Mouse (Mus musculus) hindbrain, embryonic 10.5 days (tissue): ENCODE measurements around the gene Gmeb1. TPM values are rescaled to one million over a fixed set of nuclear protein-coding genes. Genes with fewer than 3 reads are reported as not detected.
"Not testable (repeated sequence)": the region's sequence is repeated elsewhere in the genome, so short reads cannot be mapped to it uniquely, and the experiment has no call there.

Source experiments
- DNase-seq: peaks from one replicate; pipeline ENCODE4 v3.0.0-alpha.2; 2017; ENCODE audit warnings: low spot score
- H3K27ac ChIP-seq: fragments of 300-500 bp; sonication (generic); 2 replicates; pipeline ENCODE4 v1.5.1; 2016; ENCODE audit warnings: mild to moderate bottlenecking, moderate library complexity
- H3K27me3 ChIP-seq: fragments of 300-500 bp; sonication (generic); 2 replicates; pipeline ENCODE4 v1.6.1; 2016; ENCODE audit warnings: mild to moderate bottlenecking; ENCODE audit not compliant: poor library complexity, insufficient read depth, severe bottlenecking
- H3K36me3 ChIP-seq: fragments of 300-500 bp; sonication (generic); 2 replicates; pipeline ENCODE4 v1.6.1; 2016; ENCODE audit warnings: mild to moderate bottlenecking, moderate library complexity
- H3K4me1 ChIP-seq: fragments of 300-500 bp; sonication (generic); replicated peaks from 2 replicates; pipeline ENCODE4 v1.6.1; 2016; ENCODE audit warnings: mild to moderate bottlenecking
- H3K4me3 ChIP-seq: fragments of 300-500 bp; sonication (generic); 2 replicates; pipeline ENCODE4 v1.5.1; 2016; ENCODE audit warnings: mild to moderate bottlenecking, moderate library complexity
- H3K9me3 ChIP-seq: fragments of 300-500 bp; sonication (generic); 2 replicates; pipeline ENCODE4 v1.6.1; 2016; ENCODE audit warnings: mild to moderate bottlenecking, moderate library complexity
- WGBS: fragments of 180-500 bp; shearing (Covaris S2); methylation state at CpG from one replicate; pipeline ENCODE4 v1.1.7; 2016; 5-methylcytosine and 5-hydroxymethylcytosine counted together
- polyA plus RNA-seq: library from polyadenylated mRNA; unstranded; fragments of >200 nt; fragmentation: Nextera tagmentation; extraction: Ambion mirVana; gene quantifications from 2 replicates; pipeline ENCODE4 v1.2.1, GENCODE M21; 2016

Gene Gmeb1
- polyA plus RNA-seq, 1 experiment from 2014 or later: 45.3 TPM

DNA sequence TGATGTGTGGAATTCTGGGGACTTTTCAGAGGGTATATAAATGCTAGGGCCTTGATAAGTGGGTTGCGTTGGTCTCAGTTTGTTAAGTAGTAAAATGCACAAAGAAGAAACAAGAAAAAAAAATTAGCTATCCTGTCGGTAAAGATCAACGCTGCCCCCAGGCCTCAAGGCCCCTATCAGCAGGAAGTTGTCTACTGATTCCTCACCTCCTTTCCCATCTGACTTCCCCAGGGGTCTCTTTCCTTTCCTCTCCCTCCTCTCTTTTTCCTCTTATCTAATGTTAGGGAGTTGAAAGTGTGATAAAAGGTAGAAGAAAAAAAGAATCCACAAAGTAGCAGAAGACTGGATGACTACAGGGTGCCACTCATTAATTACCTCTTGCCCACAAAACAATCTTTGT is 21.0 kb downstream of the Gmeb1 start:
- Histone ChIP-seq H3K9me3 (no peaks in the 10 kb centered on the region), H3K27me3 (no peaks in the 10 kb centered on the region), H3K27ac (no peak overlapping the region), H3K4me1 (no peaks in the 10 kb centered on the region), H3K4me3 (no peak overlapping the region), H3K36me3 (peaks cover 97% of the 10 kb centered on the region)
- DNase-seq: no peak
- WGBS: 92% methylated on average over 3 of the region's 3 CpGs

DNA sequence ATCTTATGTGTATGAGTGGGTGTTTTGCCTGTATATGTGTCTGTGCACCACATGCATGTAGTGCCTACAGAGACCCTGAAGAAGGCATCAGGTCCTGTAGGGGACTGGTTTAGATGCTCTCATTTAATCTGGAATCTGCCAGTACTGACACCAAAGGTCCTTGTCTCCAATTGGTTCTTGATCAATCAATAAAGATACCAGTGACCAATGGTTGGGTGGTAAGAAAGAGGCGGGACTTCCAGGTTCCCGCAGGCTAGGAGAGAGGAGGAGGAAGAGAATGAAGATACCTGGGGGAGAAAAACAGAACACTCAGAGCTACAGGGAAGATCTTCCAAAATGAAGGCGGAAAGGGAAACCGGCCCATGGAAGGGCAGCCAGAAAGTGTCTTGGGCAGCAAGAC is 23.0 kb downstream of the Gmeb1 start:
- Histone ChIP-seq H3K9me3 (no peaks in the 10 kb centered on the region), H3K4me1 (no peaks in the 10 kb centered on the region), H3K27me3 (no peaks in the 10 kb centered on the region), H3K27ac (no peak overlapping the region), H3K36me3 (peaks cover 98% of the 10 kb centered on the region), H3K4me3 (no peak overlapping the region)
- WGBS: 92% methylated on average over 4 of the region's 4 CpGs
- DNase-seq: no peak

DNA sequence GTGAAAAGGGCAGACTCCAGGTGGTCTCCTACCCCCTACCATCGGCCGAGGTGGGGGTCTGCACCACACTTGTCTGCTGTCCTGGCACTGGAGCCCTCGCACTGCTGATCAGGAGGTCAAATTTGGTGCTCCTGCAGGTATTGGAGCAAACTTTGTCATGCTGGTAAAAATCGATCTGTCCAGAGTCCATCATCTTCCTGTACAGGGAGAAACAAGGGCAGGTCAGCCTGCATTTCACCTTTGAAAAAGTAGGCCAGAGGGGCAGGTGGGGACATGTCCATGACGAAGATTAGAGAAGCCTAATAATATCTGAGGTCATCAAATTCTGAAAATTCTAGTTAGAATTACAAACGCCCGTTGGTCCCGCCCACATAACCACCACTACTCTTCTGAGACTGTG is 26.7 kb downstream of the Gmeb1 start:
- no peak overlapping the region for H3K4me3 ChIP-seq
- H3K27me3 ChIP-seq: no peaks in the 10 kb centered on the region
- H3K9me3 ChIP-seq: no peaks in the 10 kb centered on the region
- no peaks in the 10 kb centered on the region for H3K4me1 ChIP-seq
- no peak for DNase-seq
- 95% methylated on average over 8 of the region's 8 CpGs for WGBS
- H3K27ac ChIP-seq: no peak overlapping the region
- H3K36me3 ChIP-seq: peaks cover 100% of the 10 kb centered on the region

DNA sequence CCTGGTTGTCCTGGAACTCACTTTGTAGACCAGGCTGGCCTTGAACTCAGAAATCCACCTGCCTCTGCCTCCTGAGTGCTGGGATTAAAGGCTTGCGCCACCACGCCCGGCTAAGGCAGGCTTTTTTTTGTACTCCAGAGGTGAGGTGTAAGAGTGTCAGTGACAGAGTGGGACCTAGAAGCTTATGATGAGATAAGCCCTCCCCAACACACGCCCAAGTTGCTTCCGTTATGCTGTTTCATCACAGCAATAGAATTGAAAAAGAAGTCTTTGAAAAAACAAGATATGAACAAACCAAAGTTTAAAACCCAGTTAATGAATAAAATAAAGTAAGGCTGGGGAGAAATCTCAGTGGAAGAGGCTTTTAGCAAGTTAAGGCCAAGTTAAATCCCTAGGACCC is 31.0 kb downstream of the Gmeb1 start:
- DNase-seq: no peak
- Histone ChIP-seq H3K4me1 (no peaks in the 10 kb centered on the region), H3K36me3 (peaks cover 98% of the 10 kb centered on the region), H3K27ac (no peak overlapping the region), H3K4me3 (no peak overlapping the region), H3K27me3 (no peaks in the 10 kb centered on the region), H3K9me3 (no peaks in the 10 kb centered on the region)
- 95% methylated on average over 5 of the region's 5 CpGs for WGBS

DNA sequence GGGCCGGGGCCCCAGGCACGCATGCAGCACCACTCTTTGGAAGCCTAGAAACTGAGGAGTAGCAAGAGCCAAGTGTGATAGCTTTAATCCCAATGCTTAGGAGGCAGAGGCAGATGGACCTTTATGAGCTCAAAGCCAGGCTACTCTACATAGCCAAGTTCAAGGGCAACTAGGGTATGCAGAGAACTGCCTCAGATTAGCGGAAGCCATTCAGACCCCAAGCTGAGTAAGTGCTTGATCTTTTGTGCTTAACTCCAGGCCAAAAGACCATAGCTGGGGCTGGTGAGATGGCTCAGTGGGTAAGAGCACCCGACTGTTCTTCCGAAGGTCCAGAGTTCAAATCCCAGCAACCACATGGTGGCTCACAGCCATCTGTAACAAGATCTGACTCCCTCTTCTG is 39.4 kb downstream of the Gmeb1 start:
- H3K27ac ChIP-seq, H3K4me3 ChIP-seq, DNase-seq, H3K9me3 ChIP-seq, H3K27me3 ChIP-seq, H3K4me1 ChIP-seq: not testable (repeated sequence)
- H3K36me3 ChIP-seq: peaks cover 50% of the 10 kb centered on the region
- 92% methylated on average over 5 of the region's 5 CpGs for WGBS

DNA sequence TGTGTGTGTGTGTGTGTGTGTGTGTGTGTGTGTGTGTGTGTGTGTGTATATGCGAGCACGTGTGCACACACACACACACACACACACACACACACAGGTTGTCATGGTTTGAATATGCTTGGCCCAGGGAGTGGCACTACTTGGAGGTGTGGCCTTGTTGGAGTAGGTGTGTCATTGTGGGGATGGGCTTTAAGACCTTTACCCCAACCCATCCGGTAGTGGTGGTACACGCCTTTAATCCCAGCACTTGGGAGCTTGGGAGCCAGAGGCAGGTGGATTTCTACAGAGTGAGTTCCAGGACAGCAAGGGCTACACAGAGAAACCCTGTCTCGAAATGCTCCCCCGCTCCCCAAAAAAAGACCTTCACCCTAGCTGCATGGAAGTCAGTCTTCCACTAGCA is 43.0 kb downstream of the Gmeb1 start:
- WGBS: 77% methylated on average over 6 of the region's 6 CpGs
- H3K4me3 ChIP-seq, H3K9me3 ChIP-seq, H3K4me1 ChIP-seq, H3K27ac ChIP-seq, DNase-seq, H3K27me3 ChIP-seq: not testable (repeated sequence)
- H3K36me3 ChIP-seq: peaks cover 15% of the 10 kb centered on the region

DNA sequence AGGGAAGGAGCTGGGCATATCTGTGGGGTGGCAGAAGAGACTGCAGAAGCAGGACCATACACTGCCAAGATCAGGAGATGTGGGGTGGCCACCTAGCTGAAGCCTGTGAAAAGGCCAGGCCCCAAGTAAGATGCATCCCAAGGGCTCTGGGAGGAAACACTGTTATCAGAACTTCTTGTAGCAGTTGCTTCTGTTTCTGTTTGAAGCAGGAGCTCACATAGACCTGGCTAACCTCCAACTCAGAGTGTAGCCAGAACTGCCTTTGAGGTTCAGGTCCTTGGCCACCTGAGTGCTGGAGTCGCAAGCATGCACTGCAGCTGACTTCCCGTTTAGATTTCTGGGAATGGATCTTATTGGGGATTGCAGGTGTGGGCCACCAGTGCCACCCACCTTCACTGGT is 43.6 kb downstream of the Gmeb1 start:
- WGBS: 87% methylated on average over 2 of the region's 2 CpGs
- no peaks in the 10 kb centered on the region for H3K9me3 ChIP-seq
- no peak for DNase-seq
- H3K27ac ChIP-seq: no peak overlapping the region
- H3K4me1 ChIP-seq: peaks cover under 1% of the 10 kb centered on the region; the same call in 1 of the 2 replicates
- H3K4me3 ChIP-seq: no peak overlapping the region
- peaks cover 8% of the 10 kb centered on the region for H3K36me3 ChIP-seq
- H3K27me3 ChIP-seq: no peaks in the 10 kb centered on the region

DNA sequence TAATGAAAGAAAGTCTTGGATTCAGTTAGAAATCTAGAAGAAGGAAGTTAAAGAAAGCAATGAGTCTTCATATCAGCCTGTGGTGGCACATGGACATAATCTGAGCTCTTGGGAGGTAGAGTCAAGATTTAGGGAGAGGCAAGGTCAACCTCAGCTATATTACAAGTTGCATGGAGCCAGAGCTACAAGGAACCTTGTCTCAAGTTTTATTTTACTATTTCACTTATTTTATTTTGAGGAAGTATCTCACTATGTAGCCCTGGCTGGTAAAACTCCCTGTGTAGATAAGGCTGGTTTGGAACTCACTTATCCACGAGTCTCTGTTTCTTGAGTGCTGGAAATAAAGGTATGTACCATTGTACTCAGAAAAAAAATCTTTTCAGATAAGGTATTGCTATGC is 44.8 kb downstream of the Gmeb1 start:
- H3K27me3 ChIP-seq: no peaks in the 10 kb centered on the region
- no peak overlapping the region for H3K27ac ChIP-seq
- H3K4me1 ChIP-seq: peaks cover 9% of the 10 kb centered on the region
- 67% methylated on average over 1 of the region's 1 CpGs for WGBS
- H3K9me3 ChIP-seq: no peaks in the 10 kb centered on the region
- H3K36me3 ChIP-seq: no peaks in the 10 kb centered on the region
- no peak overlapping the region for H3K4me3 ChIP-seq
- no peak for DNase-seq

DNA sequence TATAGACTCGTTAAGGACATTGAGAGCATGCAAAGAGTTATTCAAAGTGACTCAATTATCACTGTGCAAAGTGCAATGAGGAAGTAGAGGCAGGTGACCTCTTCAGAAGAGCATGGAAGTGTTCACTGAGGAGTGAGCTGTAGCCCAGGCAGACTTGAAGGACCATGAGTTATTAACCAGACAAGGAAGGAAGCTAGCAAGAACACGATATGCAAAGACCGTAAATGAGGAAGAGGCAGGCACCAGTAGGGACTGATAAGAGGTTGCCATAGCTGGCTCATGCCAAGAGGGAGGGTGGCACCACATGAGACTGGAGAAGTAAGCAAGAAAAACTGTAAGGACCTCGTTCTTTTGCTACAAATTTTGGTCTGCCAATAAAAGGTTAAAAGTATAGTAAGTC is 46.6 kb downstream of the Gmeb1 start:
- WGBS: 84% methylated on average over 4 of the region's 4 CpGs
- Histone ChIP-seq H3K4me1 (peaks cover 18% of the 10 kb centered on the region), H3K27ac (no peak overlapping the region), H3K27me3 (no peaks in the 10 kb centered on the region), H3K9me3 (no peaks in the 10 kb centered on the region), H3K36me3 (peaks cover 9% of the 10 kb centered on the region), H3K4me3 (no peak overlapping the region)
- no peak for DNase-seq

DNA sequence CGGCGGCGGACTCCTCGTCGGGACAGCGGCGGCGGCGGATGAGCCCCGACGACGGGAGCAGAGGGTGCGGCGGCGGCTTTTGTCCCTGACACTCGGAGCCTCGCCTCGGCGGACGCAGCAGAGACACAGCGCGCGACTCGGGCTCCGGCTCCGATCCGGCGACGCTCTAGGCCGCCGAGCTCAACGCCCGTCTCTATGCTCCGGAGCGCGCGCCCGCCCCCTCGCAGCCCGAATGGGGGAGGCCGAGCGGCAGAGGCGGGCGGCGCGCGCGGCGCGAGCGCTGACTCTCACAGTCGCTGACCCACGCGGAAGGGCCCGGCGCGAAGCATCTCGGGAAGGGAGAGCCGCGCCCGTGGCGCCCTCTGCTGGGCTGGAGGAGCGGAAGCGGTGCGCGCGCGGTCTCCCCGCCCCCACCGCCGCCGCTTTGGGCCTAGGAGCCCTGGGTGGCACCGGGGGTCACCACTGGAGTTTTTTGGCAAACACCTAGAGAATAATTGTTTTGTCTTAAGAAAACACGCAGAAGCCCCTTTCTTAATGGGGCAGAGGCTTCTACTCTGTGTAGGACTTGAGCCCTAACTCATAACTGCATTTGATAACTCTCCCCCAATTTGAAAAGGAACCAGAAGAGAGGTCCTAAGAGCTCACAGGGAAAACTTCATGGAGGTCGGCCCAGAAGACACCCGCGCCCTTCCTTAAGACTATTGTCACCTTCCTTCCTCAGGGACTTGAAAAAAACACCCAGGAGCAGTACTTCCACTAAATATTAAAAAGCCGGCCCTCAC is 49.3 kb downstream of the Gmeb1 start, which contains the start of gene Ythdf2:
Gene Ythdf2 (minus strand): TSS at position 351 of the 782 bp plus-strand sequence.
- Histone ChIP-seq H3K4me3 (peak within 1 kb of the TSS; percentile 96), H3K27ac (peak within 1 kb of the TSS; percentile 100), H3K9me3 (no peaks in the 10 kb centered on the region), H3K27me3 (no peaks in the 10 kb centered on the region), H3K36me3 (peaks cover 36% of the 10 kb centered on the region), H3K4me1 (peaks cover 28% of the 10 kb centered on the region)
- WGBS: 1% methylated on average over 78 of the region's 78 CpGs
- peak; percentile 96 for DNase-seq

DNA sequence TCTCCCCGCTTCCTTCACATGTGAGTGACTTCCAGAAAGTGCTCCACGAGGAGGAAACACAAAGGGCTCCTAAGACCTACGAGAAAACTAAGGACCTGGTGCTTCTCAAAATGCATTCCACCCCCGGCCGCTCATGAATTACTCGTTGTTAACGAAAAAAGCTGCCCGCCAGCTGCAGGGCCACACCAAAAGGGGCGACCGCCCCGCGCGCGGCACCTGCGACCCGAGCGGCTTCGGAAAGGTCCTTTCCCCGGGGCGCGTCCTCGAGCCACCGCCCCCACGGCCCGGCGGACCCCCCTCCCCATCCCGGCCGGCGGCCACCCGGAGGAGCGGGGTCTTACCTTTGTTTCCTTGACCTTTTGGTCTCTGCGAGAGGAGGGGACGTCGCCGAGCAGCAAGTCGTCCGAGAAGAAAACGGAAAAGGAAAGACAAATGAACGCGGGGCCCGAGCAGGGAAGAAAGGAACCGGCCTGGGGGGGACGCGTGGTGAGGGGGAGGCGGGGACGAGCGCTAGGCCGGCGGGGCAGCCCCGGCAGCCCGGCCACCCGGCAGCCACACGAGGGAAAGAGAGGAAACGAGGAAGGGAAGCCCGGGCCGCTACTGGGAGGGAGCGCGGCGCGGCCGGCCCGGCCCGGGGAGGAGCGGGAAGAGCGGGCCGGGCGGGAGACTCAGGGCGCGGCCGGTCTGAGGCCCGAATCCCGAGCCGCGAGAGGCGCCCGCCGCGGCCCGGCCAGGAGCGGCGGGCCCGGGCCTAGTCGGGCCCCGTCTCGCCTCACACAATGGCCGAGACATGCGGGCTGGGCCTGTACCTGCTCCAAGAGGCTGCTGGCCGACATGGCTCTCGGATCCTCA is 50.1 kb downstream of the Gmeb1 start:
- under 1% methylated on average over 89 of the region's 89 CpGs for WGBS
- H3K4me3 ChIP-seq: peak overlapping the region; percentile 96
- DNase-seq: peak; percentile 57
- H3K9me3 ChIP-seq: no peaks in the 10 kb centered on the region
- no peaks in the 10 kb centered on the region for H3K27me3 ChIP-seq
- peaks cover 28% of the 10 kb centered on the region for H3K4me1 ChIP-seq
- peaks cover 44% of the 10 kb centered on the region for H3K36me3 ChIP-seq
- H3K27ac ChIP-seq: peak overlapping the region; percentile 100

DNA sequence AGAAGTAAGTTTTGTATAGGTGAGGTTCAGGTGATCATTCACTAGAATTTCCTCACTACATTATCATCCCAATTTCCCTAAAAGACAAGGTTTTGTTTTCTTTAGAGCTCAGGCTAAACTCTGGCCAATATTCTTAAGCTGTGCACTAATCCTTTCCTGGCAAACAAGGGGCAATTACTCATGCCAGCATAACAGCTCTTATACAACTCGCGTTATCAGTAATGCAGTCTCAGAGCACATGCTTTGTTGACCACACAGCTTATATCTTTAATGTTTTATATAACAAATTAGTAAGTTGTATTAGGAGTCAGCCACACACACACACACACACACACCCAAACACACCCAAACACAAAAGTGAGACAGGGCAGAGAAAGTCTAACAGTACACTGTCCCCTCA is 51.1 kb downstream of the Gmeb1 start:
- no peak for DNase-seq
- H3K4me1 ChIP-seq: peaks cover 28% of the 10 kb centered on the region
- peak overlapping the region; percentile 100 for H3K27ac ChIP-seq
- H3K9me3 ChIP-seq: no peaks in the 10 kb centered on the region
- WGBS: 78% methylated on average over 2 of the region's 2 CpGs
- H3K4me3 ChIP-seq: peak overlapping the region; percentile 96
- H3K27me3 ChIP-seq: no peaks in the 10 kb centered on the region
- peaks cover 54% of the 10 kb centered on the region for H3K36me3 ChIP-seq

DNA sequence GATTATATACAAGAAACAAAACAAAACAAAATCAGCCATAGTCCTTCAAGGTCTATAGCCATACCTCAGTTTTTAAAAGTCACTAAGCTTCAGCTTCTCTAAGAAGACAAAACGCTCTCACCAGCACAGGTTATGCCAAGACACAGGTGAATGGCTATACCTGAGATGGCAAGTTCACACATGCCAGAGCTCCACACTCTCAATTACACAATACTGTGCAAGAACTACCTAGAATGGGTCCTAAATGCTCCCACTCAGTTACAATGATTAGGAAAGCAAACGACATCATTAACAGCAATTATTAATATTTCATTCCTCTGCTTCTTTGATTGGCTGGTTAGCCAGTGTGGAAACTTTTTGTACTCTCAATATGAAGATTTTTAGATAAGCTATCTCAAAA is 52.1 kb downstream of the Gmeb1 start:
- no peak overlapping the region for H3K27ac ChIP-seq
- peaks cover 64% of the 10 kb centered on the region for H3K36me3 ChIP-seq
- no peaks in the 10 kb centered on the region for H3K9me3 ChIP-seq
- 97% methylated on average over 2 of the region's 2 CpGs for WGBS
- H3K4me1 ChIP-seq: peaks cover 28% of the 10 kb centered on the region
- peak overlapping the region; percentile 96 for H3K4me3 ChIP-seq
- DNase-seq: no peak
- H3K27me3 ChIP-seq: no peaks in the 10 kb centered on the region
